Comparison of ENCODE assay signal across 10 mouse cellular contexts in the genomic region with DNA sequence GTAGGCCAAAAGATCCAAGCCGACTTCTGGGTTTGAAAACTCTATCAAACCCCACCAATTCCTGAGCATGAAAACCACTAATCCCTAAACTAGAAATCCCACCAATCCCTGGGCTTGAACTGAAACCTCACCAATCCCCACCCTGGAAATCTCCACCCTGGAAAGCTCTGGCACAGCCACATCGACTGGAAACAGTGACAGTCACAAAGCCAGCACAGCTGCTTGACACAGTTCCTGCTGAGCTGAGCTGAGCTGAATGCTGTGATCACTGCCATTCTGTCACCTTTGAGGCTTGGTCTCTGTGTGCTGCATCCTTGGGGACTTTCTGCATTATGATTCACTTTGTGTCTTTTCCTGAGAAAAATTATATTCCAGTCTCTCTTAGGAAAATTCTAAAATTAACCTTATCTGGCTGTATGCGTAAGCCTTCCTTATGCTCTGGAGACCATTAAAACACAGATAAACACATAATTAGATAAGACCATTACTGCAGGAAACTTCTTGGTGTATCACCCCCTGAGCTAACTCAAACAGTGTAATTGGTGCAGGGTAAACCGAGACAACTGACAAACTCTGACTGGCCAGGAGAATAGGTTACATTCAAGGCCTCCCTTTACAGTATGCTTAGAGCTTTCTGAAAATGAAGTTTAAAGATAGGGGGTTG. TPM values are rescaled to one million over a fixed set of nuclear protein-coding genes. Genes with fewer than 3 reads are reported as not detected.
DNase-seq lines count a peak whose midpoint lies in the region; ATAC-seq and TF ChIP-seq lines count a peak whose summit lies in the region.
"Had no signal": no experiment of that assay in that cellular context is flagged by ENCODE, and none has a peak within 500 bp of the region (broad histone marks: within the 10 kb centered on the region; RNA-seq: fewer than 3 reads in every experiment).

No protein-coding gene starts in this region.

- TF ChIP-seq POLR2A in cerebellum, adult 2 months (IDR thresholded peaks at IDR 0.05; ENCODE audit: borderline replicate concordance, insufficient read depth, low read length) = no peak

- H3K36me3 ChIP-seq in heart, embryonic 14.5 days (ENCODE audit: control insufficient read depth, insufficient read depth, low read length) = peaks cover 7% of the 10 kb centered on the region
- peaks cover 5% of the 10 kb centered on the region for H3K36me3 ChIP-seq in liver, postnatal 0 days (replicated peaks; ENCODE audit: insufficient read depth, low read length)

- 0 out of 2 replicates have a peak, but pooled peaks have one; percentile 19 for TF ChIP-seq EP300 in liver, postnatal 0 days (IDR thresholded peaks at IDR 0.05; ENCODE audit: low read depth)

- peak overlapping the region; percentile 62 to 75 for H3K27ac ChIP-seq in heart, embryonic 14.5 days (replicated peaks in 1 of 2; ENCODE audit: control insufficient read depth in 1 of 2, insufficient read depth in 1 of 2, low read depth in 2 of 2, low read length in 2 of 2)
- 0 out of 2 replicates have a peak overlapping the region, but pooled peaks have one; percentile 1 for H3K27ac ChIP-seq in liver, postnatal 0 days (ENCODE audit: low read depth)
- no peak overlapping the region for H3K27ac ChIP-seq in cerebellum, adult 2 months (ENCODE audit: insufficient read depth, low read length)

- no peak overlapping the region for H3K4me3 ChIP-seq in heart, embryonic 14.5 days (ENCODE audit: control insufficient read depth in 1 of 2, insufficient read depth in 1 of 2, low read depth in 1 of 2, low read length in 2 of 2)
- H3K4me3 ChIP-seq in liver, postnatal 0 days (ENCODE audit: low read depth, low read length) = no peak overlapping the region
- H3K4me3 ChIP-seq in cerebellum, adult 2 months (replicated peaks; ENCODE audit: insufficient read depth, low read depth, low read length) = no peak overlapping the region

- H3K9ac ChIP-seq in heart, embryonic 14.5 days (ENCODE audit: low read length) = peak overlapping the region; percentile 19; the same call in 1 of the 2 replicates
- 0 out of 2 replicates have a peak overlapping the region, but pooled peaks have one; percentile 22 for H3K9ac ChIP-seq in liver, postnatal 0 days (replicated peaks)

- H3K9me3 ChIP-seq in heart, embryonic 14.5 days (ENCODE audit: control insufficient read depth, low read length) = no peaks in the 10 kb centered on the region
- no peaks in the 10 kb centered on the region for H3K9me3 ChIP-seq in liver, postnatal 0 days (ENCODE audit: low read length)

- intact Hi-C loops in left cerebral cortex, postnatal 14 days (cut with DNase I) = no loop called here

- no peak for TF ChIP-seq CTCF in liver, postnatal 0 days (IDR thresholded peaks at IDR 0.05; ENCODE audit: low read depth)
- no peak for TF ChIP-seq CTCF in cerebellum, adult 2 months (IDR thresholded peaks at IDR 0.05; ENCODE audit: borderline replicate concordance, insufficient read depth, low read depth, low read length)

- no peak overlapping the region for H3K4me2 ChIP-seq in heart, embryonic 14.5 days (ENCODE audit: low read length)
- no peak overlapping the region; the same call in 1 of the 2 replicates for H3K4me2 ChIP-seq in liver, postnatal 0 days (ENCODE audit: low read depth, low read length)

- ATAC-seq in heart, embryonic 14.5 days (ENCODE audit: insufficient number of reproducible peaks, insufficient read depth, low FRiP score, low read depth) = no peak
- no peak for ATAC-seq in liver, postnatal 0 days

- DNase-seq in left cerebral cortex, postnatal 14 days (ENCODE audit: low spot score in 2 of 2) = peak; percentile 27 to 72
- no peak for DNase-seq in left cerebral cortex, adult 9 months (ENCODE audit: low spot score in 2 of 2)
- DNase-seq in gastrocnemius, postnatal 10 days = peak; percentile 39
- DNase-seq in liver, postnatal 0 days = no peak
- DNase-seq in spleen, postnatal 4 days (ENCODE audit: low spot score in 2 of 2) = no peak
- no peak for DNase-seq in cerebellum, postnatal 25 days
- no peak for DNase-seq in cerebellum, adult 2 months
- DNase-seq: adrenal gland, postnatal 25 days; thymus, adult 18-20 months had no signal

- WGBS in heart, embryonic 14.5 days = 26% methylated on average over 4 of the region's 4 CpGs
- WGBS in liver, postnatal 0 days (ENCODE audit: insufficient replicate concordance) = 47% methylated on average over 4 of the region's 4 CpGs
- WGBS in cerebellum, adult 2 months = 57% methylated on average over 4 of the region's 4 CpGs

- H3K27me3 ChIP-seq in heart, embryonic 14.5 days (ENCODE audit: control insufficient read depth, insufficient read depth, low read length) = no peaks in the 10 kb centered on the region
- H3K27me3 ChIP-seq in liver, postnatal 0 days (ENCODE audit: insufficient read depth, low read length) = no peaks in the 10 kb centered on the region
- no peaks in the 10 kb centered on the region for H3K27me3 ChIP-seq in cerebellum, adult 2 months (ENCODE audit: control insufficient read depth, insufficient read depth, low read length)

- peaks cover 17 to 43% of the 10 kb centered on the region in 2 experiments for H3K4me1 ChIP-seq in heart, embryonic 14.5 days (ENCODE audit: control insufficient read depth in 2 of 2, insufficient read depth in 2 of 2, low read length in 2 of 2)
- peaks cover 62% of the 10 kb centered on the region for H3K4me1 ChIP-seq in liver, postnatal 0 days (ENCODE audit: insufficient read depth)
- peaks cover 5% of the 10 kb centered on the region; the same call in 1 of the 2 replicates for H3K4me1 ChIP-seq in cerebellum, adult 2 months (ENCODE audit: control insufficient read depth, insufficient read depth, low read length)

RNA-seq across cellular contexts. Expression of gene Cybc1, which starts 2.6 kb away (rescaled TPM):
- 10 to 100 TPM; 21.1 to 23.8 TPM for total RNA-seq in left cerebral cortex, postnatal 14 days (2021)
- total RNA-seq in gastrocnemius, postnatal 10 days (2021) = 1 to 10 TPM; 6.3 to 7.2 TPM
- polyA plus RNA-seq in heart, embryonic 14.5 days (2014; fragmentation: Nextera tagmentation; extraction: Ambion mirVana) = 22.7 and 23.1 TPM in 2 replicates
- 13.3 and 15.0 TPM in 2 replicates for polyA plus RNA-seq in liver, postnatal 0 days (2015; fragmentation: Nextera tagmentation; extraction: Ambion mirVana)
- polyA plus RNA-seq in cerebellum, adult 2 months (2012; rRNA removed) = 36.2 and 37.4 TPM in 2 replicates

RNA-seq across cellular contexts. Expression of gene Narf, which starts 5.3 kb away (rescaled TPM):
- 10 to 100 TPM; 67.4 to 70.7 TPM for total RNA-seq in left cerebral cortex, postnatal 14 days (2021)
- total RNA-seq in gastrocnemius, postnatal 10 days (2021) = 10 to 100 TPM; 36.5 to 41.6 TPM
- 57.8 and 58.0 TPM in 2 replicates for polyA plus RNA-seq in heart, embryonic 14.5 days (2014; fragmentation: Nextera tagmentation; extraction: Ambion mirVana)
- 27.8 and 39.1 TPM in 2 replicates for polyA plus RNA-seq in liver, postnatal 0 days (2015; fragmentation: Nextera tagmentation; extraction: Ambion mirVana)
- 60.4 and 68.9 TPM in 2 replicates for polyA plus RNA-seq in cerebellum, adult 2 months (2012; rRNA removed)

RNA-seq across cellular contexts. Expression of gene Ogfod3, which starts 27.2 kb away (rescaled TPM):
- total RNA-seq in left cerebral cortex, postnatal 14 days (2021) = 1 to 10 TPM; 7.1 to 7.4 TPM
- total RNA-seq in gastrocnemius, postnatal 10 days (2021) = 10 to 100 TPM; 13.2 to 13.5 TPM
- 33.3 and 34.1 TPM in 2 replicates for polyA plus RNA-seq in heart, embryonic 14.5 days (2014; fragmentation: Nextera tagmentation; extraction: Ambion mirVana)
- polyA plus RNA-seq in liver, postnatal 0 days (2015; fragmentation: Nextera tagmentation; extraction: Ambion mirVana) = 17.7 and 17.9 TPM in 2 replicates
- polyA plus RNA-seq in cerebellum, adult 2 months (2012; rRNA removed) = 11.4 and 12.0 TPM in 2 replicates

RNA-seq across cellular contexts. Expression of gene Hexdc, which starts 27.5 kb away (rescaled TPM):
- 10 to 100 TPM; 30.6 to 32.4 TPM for total RNA-seq in left cerebral cortex, postnatal 14 days (2021)
- total RNA-seq in gastrocnemius, postnatal 10 days (2021) = 10 to 100 TPM in 1 of 2 experiments, 1 to 10 TPM in 1; 8.6 to 10.3 TPM
- polyA plus RNA-seq in heart, embryonic 14.5 days (2014; fragmentation: Nextera tagmentation; extraction: Ambion mirVana) = 6.7 and 8.8 TPM in 2 replicates
- 2.3 and 3.2 TPM in 2 replicates for polyA plus RNA-seq in liver, postnatal 0 days (2015; fragmentation: Nextera tagmentation; extraction: Ambion mirVana)
- 54.1 and 61.0 TPM in 2 replicates for polyA plus RNA-seq in cerebellum, adult 2 months (2012; rRNA removed)

RNA-seq across cellular contexts. Expression of gene Foxk2, which starts 28.0 kb away (rescaled TPM):
- 100 to 1,000 TPM; 115 TPM for total RNA-seq in left cerebral cortex, postnatal 14 days (2021)
- total RNA-seq in gastrocnemius, postnatal 10 days (2021) = 10 to 100 TPM; 23.4 to 29.1 TPM
- 9.2 TPM in 2 replicates for polyA plus RNA-seq in heart, embryonic 14.5 days (2014; fragmentation: Nextera tagmentation; extraction: Ambion mirVana)
- 2.3 and 2.6 TPM in 2 replicates for polyA plus RNA-seq in liver, postnatal 0 days (2015; fragmentation: Nextera tagmentation; extraction: Ambion mirVana)
- 44.7 and 47.1 TPM in 2 replicates for polyA plus RNA-seq in cerebellum, adult 2 months (2012; rRNA removed)

Comparison
In these comparisons a context has a peak if more than half of its experiments do, and no peak if none do; other contexts are left out.
1. DNase-seq: peak in left cerebral cortex, postnatal 14 days (2 of 2) and gastrocnemius, postnatal 10 days (single experiment); none in left cerebral cortex, adult 9 months (0 of 2), liver, postnatal 0 days (single experiment), spleen, postnatal 4 days (0 of 2), cerebellum, postnatal 25 days (0 of 2) and cerebellum, adult 2 months (0 of 2).